Mouse (Mus musculus) erythroblast, embryonic 14.5 days (primary cell): ENCODE results near the gene Rbms2.

Source experiments
- GATA1 ChIP-seq: IDR thresholded peaks from 2 replicates; pipeline ENCODE4 v1.6.1; 2012; ENCODE audit warnings: low read length, inconsistent platforms, mixed read lengths
- TAL1 ChIP-seq: IDR thresholded peaks from 3 replicates; pipeline ENCODE4 v1.6.1; 2012; ENCODE audit warnings: low read length, inconsistent platforms, mixed read lengths

GRCm38 (mm10) chr10:128093496-128094294, 86.4 kb downstream of the Rbms2 start:
- no peak for TF ChIP-seq GATA1
- peak; percentile 51; the same call in 2 of the 3 replicates for TF ChIP-seq TAL1
